Mouse (Mus musculus) heart, adult 11 months (tissue): Measurements from ENCODE around the gene Cd55.
"Not testable (repeated sequence)": the region's sequence is repeated elsewhere in the genome, so short reads cannot be mapped to it uniquely, and the experiment has no call there.

Experiments used
- DNase-seq: peaks from one replicate; pipeline ENCODE4 v3.0.0; 2022

Gene Cd55

DNA sequence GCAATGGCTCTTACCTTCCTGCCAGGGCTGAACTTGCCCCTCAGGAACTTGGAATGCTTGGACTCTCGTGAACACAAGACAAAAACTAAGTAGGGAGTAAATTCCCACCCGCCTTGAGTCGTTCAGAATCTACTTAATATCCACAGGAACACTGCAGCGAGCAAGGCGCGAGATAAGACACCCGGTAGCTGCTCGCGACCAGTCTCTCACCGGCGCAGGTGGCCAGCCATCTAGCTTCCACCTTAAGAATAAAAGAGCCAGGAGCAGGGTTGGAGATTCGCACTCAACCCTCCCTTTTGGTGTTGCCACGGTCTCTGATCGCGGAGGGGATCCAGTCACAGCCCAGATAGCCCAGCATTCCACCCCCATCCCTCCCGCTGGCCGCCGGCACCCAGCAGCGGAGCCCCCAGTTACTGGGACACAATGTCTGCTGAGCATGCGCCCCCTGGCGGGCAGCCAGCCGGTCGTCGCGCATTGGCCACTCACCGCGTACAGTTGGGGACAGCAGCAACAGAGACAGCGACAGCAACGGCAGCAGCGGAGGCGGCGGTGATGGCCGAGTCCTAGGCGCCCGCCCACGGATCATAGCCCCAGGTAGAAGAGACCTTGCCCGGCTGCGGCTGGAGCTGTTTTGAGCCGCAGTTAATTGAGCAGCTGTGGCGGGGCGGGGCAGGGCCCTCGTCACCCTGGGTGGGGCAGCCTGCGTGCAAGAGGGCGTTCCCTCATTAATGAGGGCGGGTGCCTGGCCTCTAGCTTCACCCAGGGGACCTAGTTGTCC is at the start of gene Cd55:
Gene Cd55 (minus strand): TSS at position 661 of the 778 bp plus-strand sequence.
- peak; percentile 99 for DNase-seq

- DNase-seq = peak; percentile 95
Measured at GRCm38 (mm10) chr1:130511823-130512370, 49.4 kb upstream of the Cd55 start.

DNA sequence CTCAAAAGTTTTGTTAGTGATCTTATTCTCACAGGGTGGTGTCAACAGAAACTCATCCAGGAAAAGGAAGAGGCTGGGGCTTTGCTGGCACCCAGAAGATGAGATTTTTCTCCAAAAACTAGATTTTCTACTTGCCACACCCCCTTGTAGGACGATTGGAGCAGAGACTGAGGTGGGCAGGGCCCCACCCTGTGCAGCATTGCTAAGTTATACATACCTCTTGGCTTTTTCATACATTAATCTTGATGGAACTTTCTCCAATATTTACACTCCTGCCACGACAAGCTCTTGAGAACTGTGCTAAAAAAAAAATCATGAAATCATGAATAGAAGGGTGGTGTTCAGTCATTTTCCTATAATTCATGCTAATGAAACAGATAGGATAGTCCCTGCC is 46.4 kb upstream of the Cd55 start:
- peak; percentile 74 for DNase-seq

- DNase-seq = peak; percentile 85
Measured at GRCm38 (mm10) chr1:130508030-130508956, 45.7 kb upstream of the Cd55 start.

- no peak for DNase-seq
Measured at GRCm38 (mm10) chr1:130507408-130507807, 44.9 kb upstream of the Cd55 start.

- DNase-seq = no peak
Measured at GRCm38 (mm10) chr1:130499962-130500361, 37.4 kb upstream of the Cd55 start.

- no peak for DNase-seq
Measured at GRCm38 (mm10) chr1:130498331-130498730, 35.8 kb upstream of the Cd55 start.

DNA sequence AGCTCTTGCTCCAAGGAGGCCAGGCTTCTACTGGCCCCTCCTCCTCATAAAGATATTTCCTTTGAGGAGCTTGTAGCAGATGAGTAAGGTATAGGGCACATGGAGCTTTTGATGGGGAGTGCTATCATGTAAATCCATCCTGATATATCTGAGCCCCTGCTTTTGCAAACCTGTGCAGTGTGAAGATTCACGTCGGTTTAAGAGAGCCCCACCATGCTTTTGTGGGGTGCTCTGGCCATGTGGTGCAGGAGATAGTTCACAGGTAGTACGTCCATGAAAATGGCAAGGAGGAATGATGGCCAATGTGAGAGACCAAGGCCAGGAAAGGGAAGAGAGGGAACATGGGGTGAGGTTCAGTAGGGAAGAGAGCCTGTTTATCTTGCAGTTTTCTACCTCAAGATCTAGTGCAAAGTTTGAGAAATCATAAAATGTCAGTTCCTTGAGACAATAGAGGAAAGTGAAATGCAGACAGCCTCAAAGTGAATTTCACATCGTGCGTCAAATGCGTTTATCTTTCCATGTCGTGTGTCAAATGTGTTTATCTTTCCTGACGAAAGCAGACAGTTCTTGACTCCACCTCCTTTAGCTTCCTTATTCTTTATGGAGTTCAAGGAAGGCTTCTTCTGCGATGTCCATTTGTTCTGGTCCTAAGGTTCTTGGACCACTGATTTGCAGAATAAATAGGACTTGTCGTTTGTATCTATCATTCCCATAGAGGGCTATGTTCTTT is 24.4 kb upstream of the Cd55 start:
- DNase-seq = peak; percentile 61

DNA sequence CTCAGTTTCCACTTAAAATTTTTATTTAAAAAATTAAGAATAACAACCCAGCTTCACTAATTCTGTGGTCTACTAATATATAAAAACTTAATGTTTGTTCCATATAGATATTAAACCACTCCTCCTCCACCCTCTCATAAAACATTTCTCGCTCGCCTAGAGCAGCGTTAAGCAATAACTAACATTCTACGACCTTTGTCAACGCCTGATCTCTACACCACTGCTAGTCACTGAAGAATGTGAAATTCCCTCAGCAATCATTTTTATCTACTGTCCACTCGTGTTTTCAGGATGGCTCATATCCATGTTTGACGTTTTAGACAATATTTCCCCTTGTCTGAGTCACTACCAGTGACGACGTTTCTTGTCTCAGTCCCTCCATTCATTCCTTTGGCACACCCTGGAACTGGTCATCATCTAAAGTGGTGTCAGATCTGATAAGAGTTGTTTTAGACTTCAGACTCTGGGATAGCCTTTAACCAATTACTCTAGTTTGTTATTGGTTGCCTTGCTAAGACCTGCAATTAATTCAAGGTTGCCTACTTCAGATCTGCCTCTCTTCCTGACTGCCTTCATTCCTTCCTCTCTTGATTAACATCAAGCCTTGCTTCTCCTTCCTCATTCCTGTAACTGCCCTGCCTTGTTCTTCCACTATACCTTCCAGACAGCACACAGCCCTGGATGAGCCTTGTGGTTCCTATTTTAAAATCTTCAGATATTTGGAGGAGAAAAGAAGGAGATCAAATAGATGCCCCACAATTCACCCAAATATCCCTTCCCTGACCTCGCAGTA is 23.5 kb upstream of the Cd55 start:
- DNase-seq = peak; percentile 64

- no peak for DNase-seq
Measured at GRCm38 (mm10) chr1:130485376-130485775, 22.8 kb upstream of the Cd55 start.

- DNase-seq = peak; percentile 88
Measured at GRCm38 (mm10) chr1:130474936-130475335, 12.4 kb upstream of the Cd55 start.

GRCm38 (mm10) chr1:130474226-130474625 is 11.7 kb upstream of the Cd55 start:
- peak; percentile 91 for DNase-seq

DNA sequence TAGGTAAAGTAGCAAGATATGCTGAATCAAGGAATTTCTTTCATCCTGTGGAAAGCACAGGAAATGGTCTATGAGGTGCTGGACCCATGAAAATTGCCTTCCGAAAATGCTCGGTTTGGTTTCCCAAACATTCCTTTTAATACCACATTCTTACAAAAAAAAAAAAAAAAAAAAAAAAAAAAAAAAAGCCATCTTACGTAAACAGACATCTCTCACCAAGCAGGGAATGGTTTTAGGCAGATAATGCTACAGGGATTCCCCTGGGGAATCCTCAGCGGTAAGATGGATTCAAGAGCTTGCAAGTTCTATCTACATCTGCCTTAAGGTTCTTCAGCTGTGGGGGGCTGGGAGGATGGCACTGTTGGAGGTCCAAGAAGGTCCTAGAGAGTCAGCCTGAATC is 7.5 kb upstream of the Cd55 start:
- no peak for DNase-seq

- DNase-seq = peak; percentile 27
Measured at GRCm38 (mm10) chr1:130467453-130467852, 4.9 kb upstream of the Cd55 start.

DNA sequence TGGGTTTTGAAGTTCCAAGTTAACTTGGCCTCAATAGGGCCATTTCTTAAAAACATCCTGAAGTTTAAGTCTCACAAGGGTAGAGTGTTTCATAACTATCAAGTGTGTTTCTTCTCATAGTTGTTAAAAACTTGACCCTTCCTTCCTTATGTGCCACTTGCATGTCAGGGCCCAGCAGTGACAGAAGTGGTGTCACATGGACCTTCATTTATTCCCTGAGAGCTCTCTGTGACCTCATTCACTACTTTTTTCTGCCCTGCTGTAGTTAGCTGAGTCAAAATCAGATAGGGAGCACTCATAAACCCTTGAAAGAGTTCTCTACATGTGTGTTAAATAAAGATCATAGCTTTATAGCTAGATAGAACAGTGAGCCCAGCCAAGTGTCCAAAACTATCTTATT is 1.6 kb upstream of the Cd55 start:
- DNase-seq = no peak

GRCm38 (mm10) chr1:130462867-130463266 is 323 bp upstream of the Cd55 start:
- no peak for DNase-seq

- no peak for DNase-seq
Measured at GRCm38 (mm10) chr1:130455111-130455510, 7.4 kb downstream of the Cd55 start.

- not testable (repeated sequence) for DNase-seq
Measured at GRCm38 (mm10) chr1:130442930-130443329, 19.6 kb downstream of the Cd55 start.

DNA sequence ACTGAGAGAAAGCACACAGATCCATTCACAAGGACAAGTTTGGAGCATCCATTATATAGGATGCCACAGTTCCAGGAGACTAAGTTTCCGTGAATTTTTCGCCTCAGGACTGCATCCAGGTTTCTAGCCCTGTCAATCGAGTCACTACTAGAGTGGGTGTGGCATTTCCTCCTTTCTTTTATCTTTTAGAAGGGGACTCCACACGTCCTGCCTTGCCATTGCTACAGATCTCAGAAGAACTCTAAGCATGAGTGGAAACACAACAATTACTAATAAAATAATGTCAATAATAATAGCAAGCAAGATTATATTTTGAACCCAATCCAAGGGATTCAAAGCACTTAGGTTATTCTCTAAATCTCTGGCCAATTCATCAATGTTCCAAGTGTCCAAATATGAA is 31.6 kb downstream of the Cd55 start:
- DNase-seq = no peak

DNA sequence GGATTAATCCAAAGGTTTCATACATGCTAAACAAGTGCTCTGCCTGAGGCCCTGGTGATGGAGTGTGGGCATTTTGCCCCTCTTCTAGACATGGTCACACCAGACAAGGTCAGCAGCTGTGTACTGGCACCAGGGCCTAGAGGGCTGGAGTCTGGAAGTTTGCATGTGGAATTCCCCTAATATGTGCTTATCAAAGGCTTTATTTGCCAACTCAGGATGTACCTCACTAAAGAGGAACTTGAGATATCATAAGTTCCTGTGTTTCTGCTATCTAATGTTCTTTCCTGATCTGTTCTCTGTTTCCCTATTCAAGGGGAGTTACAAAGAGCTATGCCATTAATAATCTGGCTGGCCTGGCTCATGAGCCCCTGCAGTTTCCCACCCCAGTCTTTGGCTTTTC is 33.9 kb downstream of the Cd55 start:
- DNase-seq = not testable (repeated sequence)

DNA sequence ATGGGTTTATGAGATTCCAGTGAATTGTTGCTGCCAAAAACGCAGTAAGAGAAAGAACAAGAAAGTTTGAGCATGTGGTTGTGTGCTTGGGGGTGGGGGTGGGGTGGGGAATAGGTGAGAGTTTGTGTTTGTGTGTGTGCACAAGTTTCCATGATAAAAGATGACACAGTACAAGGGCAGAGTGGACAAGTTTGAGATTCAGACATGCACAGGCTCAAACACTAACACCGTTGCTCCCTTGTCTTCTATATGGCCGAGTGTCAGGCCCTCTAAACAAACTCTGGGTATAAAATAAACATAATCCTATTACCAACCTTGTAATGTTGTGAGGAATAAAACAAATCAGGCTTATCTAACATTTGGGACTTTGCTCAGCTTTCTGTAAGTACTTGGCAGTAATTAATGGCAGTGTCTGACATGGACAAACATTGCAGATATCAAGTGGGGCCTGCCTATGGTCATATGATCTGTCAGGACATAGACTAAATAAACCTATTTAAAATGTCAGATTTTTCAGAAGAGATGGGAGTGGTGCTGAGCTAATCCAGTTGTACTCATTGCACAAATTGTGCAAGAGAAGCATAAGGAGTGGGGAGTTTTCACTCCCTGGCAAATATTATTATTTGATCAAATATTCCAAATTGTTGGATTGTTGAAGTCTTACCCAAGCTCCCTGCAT is 35.2 kb downstream of the Cd55 start:
- not testable (repeated sequence) for DNase-seq
